Mouse (Mus musculus): ENCODE measurements around the gene Osbpl6. TPM values are rescaled to one million over a fixed set of nuclear protein-coding genes. Genes with fewer than 3 reads are reported as not detected.

Osbpl6 gene
- polyA plus RNA-seq, 1 experiment from 2014 or later = 5.9 TPM

DNA sequence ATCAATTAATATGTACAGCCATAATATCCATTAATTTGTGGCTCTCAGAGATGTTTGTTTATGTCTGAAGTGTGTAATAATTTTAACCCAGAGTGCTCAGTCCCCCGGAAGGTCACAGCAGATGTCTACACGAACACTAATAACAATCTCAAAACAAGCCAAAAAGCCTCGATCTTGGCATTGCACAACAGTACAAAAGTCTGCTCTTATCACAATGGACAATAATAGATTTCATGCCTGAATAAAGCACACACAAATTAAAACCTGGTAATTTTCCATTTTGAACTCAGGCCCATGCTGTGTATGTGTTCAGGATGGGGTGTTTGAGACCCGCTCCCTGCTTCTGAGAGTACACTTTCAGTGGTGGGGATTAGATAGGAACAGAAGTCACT is 90.4 kb downstream of the Osbpl6 start:
- Histone ChIP-seq H3K36me3 (ENCODE audit: control insufficient read depth, insufficient read depth, low read length) (no peaks in the 10 kb centered on the region), H3K9me3 (replicated peaks; ENCODE audit: control insufficient read depth, low read length) (no peaks in the 10 kb centered on the region), H3K27ac (ENCODE audit: low read depth, low read length) (no peak overlapping the region), H3K4me3 (ENCODE audit: low read depth, low read length) (no peak overlapping the region), H3K27me3 (ENCODE audit: control insufficient read depth, insufficient read depth, low read length) (no peaks in the 10 kb centered on the region), H3K9ac (ENCODE audit: low read depth, low read length) (no peak overlapping the region), H3K4me1 (ENCODE audit: control insufficient read depth, insufficient read depth, low read length) (no peaks in the 10 kb centered on the region), H3K4me2 (no peak overlapping the region)
- ATAC-seq (replicated peaks; ENCODE audit: insufficient number of reproducible peaks, low FRiP score, low TSS enrichment) = no peak
- WGBS (ENCODE audit: insufficient replicate concordance) = 87% methylated on average over 4 of the region's 4 CpGs

DNA sequence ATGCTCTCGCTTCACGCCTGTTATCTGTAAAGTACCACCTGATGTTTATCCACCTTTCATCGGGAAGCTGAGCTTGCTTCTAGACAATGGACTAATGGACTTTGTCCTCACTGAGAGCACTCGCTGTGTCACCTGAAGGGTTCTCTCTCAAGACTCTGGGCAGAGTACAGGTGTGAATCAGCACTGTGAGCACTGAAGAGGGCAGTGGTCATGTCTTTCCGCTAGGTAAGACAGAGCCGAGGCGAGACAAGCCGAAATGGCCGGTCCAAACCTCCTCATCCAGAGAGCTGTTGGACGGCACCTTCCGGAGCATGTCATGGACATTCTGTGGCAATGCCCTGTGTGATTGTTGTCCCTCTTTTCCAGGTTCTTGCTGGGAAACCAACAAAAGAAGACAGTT is 92.6 kb downstream of the Osbpl6 start:
- Histone ChIP-seq H3K36me3 (ENCODE audit: control insufficient read depth, insufficient read depth, low read length) (no peaks in the 10 kb centered on the region), H3K27ac (ENCODE audit: low read depth, low read length) (no peak overlapping the region), H3K4me2 (no peak overlapping the region), H3K9ac (ENCODE audit: low read depth, low read length) (no peak overlapping the region), H3K27me3 (ENCODE audit: control insufficient read depth, insufficient read depth, low read length) (no peaks in the 10 kb centered on the region), H3K4me1 (ENCODE audit: control insufficient read depth, insufficient read depth, low read length) (no peaks in the 10 kb centered on the region), H3K4me3 (ENCODE audit: low read depth, low read length) (no peak overlapping the region), H3K9me3 (replicated peaks; ENCODE audit: control insufficient read depth, low read length) (no peaks in the 10 kb centered on the region)
- WGBS (ENCODE audit: insufficient replicate concordance) = 86% methylated on average over 11 of the region's 11 CpGs
- no peak for ATAC-seq (replicated peaks; ENCODE audit: insufficient number of reproducible peaks, low FRiP score, low TSS enrichment)

DNA sequence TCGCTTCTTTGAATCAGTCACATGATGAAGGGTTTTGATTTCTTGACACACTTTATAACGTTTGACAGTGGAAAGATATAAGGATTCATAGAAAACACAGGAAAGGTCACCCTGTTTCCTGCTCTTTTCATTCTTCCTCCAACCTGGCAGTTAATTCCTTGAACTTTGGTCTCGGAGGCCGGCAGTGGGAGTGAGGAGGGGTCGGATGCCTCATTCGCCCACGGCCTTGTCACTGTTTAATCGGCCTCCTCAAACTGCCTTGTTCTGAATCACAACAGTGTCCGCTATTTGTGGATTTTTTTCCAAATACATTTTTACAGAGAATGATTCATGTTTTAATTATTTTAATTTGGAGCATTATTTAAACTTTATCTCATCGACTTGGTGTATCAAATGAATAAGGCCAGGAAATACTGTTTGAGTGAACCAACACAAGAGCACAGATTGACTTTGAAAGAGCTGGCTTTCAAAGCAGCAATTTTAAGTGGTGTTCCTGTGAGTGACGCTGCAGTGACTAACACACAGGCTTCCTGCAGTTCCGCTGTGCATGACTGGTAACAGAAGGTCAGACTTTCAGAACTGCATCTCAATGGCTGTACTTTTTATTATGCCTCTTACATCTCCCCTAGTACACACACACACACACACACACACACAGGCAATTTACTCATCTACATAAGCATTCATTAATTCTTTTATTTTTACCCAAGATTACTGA is 98.0 kb downstream of the Osbpl6 start:
- 67% methylated on average over 12 of the region's 12 CpGs for WGBS (ENCODE audit: insufficient replicate concordance)
- no peak overlapping the region for H3K4me2 ChIP-seq
- H3K4me3 ChIP-seq (ENCODE audit: low read depth, low read length) = no peak overlapping the region
- no peaks in the 10 kb centered on the region for H3K9me3 ChIP-seq (replicated peaks; ENCODE audit: control insufficient read depth, low read length)
- H3K4me1 ChIP-seq (ENCODE audit: control insufficient read depth, insufficient read depth, low read length) = no peaks in the 10 kb centered on the region
- no peaks in the 10 kb centered on the region for H3K27me3 ChIP-seq (ENCODE audit: control insufficient read depth, insufficient read depth, low read length)
- no peaks in the 10 kb centered on the region for H3K36me3 ChIP-seq (ENCODE audit: control insufficient read depth, insufficient read depth, low read length)
- no peak for ATAC-seq (replicated peaks; ENCODE audit: insufficient number of reproducible peaks, low FRiP score, low TSS enrichment)
- no peak overlapping the region for H3K27ac ChIP-seq (ENCODE audit: low read depth, low read length)
- H3K9ac ChIP-seq (ENCODE audit: low read depth, low read length) = no peak overlapping the region

DNA sequence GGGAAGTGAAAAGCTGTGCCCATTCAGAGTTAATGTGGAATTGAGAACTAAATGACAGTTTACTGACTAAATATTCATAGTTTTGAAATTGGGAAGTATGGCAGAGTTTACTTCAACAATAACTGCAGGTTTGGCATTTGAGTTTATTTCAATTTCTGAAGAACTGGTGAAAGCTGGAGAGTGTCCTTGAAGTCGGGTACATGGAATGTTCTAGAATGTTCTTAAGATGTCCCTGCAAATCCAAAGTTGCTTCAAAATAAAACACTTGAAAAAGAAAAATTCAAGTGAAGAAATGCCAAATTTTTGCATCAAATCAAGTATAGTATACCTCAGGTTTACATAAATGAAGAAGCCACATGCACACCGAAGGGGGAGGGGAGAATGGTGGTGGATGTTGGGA is 98.7 kb downstream of the Osbpl6 start:
- H3K4me2 ChIP-seq = no peak overlapping the region
- no peaks in the 10 kb centered on the region for H3K36me3 ChIP-seq (ENCODE audit: control insufficient read depth, insufficient read depth, low read length)
- no peak for ATAC-seq (replicated peaks; ENCODE audit: insufficient number of reproducible peaks, low FRiP score, low TSS enrichment)
- H3K27me3 ChIP-seq (ENCODE audit: control insufficient read depth, insufficient read depth, low read length) = no peaks in the 10 kb centered on the region
- H3K4me3 ChIP-seq (ENCODE audit: low read depth, low read length) = no peak overlapping the region
- H3K9me3 ChIP-seq (replicated peaks; ENCODE audit: control insufficient read depth, low read length) = no peaks in the 10 kb centered on the region
- no peak overlapping the region for H3K27ac ChIP-seq (ENCODE audit: low read depth, low read length)
- no peaks in the 10 kb centered on the region for H3K4me1 ChIP-seq (ENCODE audit: control insufficient read depth, insufficient read depth, low read length)
- H3K9ac ChIP-seq (ENCODE audit: low read depth, low read length) = no peak overlapping the region
- 74% methylated on average over 2 of the region's 2 CpGs for WGBS (ENCODE audit: insufficient replicate concordance)

DNA sequence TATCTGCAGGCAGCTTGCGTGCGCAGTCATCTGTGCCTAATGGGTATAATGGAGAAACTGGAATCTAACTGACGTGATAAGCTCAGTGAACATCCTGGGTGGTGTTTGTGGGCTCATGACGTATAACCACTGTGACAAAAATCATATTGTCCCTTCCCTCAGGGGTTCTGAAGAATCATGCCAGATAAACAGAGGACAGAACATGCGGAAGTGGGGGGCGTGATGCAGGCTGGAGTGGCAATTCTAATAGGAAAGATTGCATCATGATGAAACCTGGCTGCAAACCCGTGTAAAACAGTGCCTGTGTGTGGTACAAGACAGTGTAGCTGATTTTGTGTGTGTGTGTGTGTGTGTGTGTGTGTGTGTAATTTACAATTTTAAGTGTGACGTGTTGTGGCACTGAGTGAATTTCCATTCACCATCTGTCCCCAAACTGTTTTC is 105.0 kb downstream of the Osbpl6 start:
- Histone ChIP-seq H3K4me3 (ENCODE audit: low read depth, low read length) (no peak overlapping the region), H3K9me3 (replicated peaks; ENCODE audit: control insufficient read depth, low read length) (no peaks in the 10 kb centered on the region), H3K9ac (ENCODE audit: low read depth, low read length) (no peak overlapping the region), H3K36me3 (ENCODE audit: control insufficient read depth, insufficient read depth, low read length) (no peaks in the 10 kb centered on the region), H3K27me3 (ENCODE audit: control insufficient read depth, insufficient read depth, low read length) (no peaks in the 10 kb centered on the region), H3K4me1 (ENCODE audit: control insufficient read depth, insufficient read depth, low read length) (no peaks in the 10 kb centered on the region), H3K27ac (ENCODE audit: low read depth, low read length) (no peak overlapping the region), H3K4me2 (no peak overlapping the region)
- ATAC-seq (replicated peaks; ENCODE audit: insufficient number of reproducible peaks, low FRiP score, low TSS enrichment) = no peak
- WGBS (ENCODE audit: insufficient replicate concordance) = 73% methylated on average over 8 of the region's 8 CpGs

DNA sequence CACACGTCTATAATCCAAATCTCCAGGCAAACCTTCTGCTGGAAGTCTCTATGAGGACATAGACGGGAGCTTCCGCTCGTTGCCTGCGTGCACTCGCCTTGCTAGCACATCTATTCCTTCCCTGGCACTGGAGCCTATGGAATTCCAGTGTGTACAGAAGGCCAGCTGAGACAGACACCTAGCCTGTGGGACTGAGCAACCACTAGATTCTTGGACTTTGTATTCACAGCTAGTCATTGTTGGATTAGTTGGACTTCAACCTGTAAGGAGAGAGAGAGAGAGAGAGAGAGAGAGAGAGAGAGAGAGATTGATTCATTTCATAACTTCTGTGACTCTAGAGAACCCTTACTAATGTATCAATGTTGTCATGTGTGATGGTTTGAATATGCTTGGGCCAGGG is 105.8 kb downstream of the Osbpl6 start:
- Histone ChIP-seq H3K9me3 (replicated peaks; ENCODE audit: control insufficient read depth, low read length) (no peaks in the 10 kb centered on the region), H3K4me2 (no peak overlapping the region), H3K4me1 (ENCODE audit: control insufficient read depth, insufficient read depth, low read length) (no peaks in the 10 kb centered on the region), H3K4me3 (ENCODE audit: low read depth, low read length) (no peak overlapping the region), H3K36me3 (ENCODE audit: control insufficient read depth, insufficient read depth, low read length) (no peaks in the 10 kb centered on the region), H3K27ac (ENCODE audit: low read depth, low read length) (no peak overlapping the region), H3K9ac (ENCODE audit: low read depth, low read length) (no peak overlapping the region), H3K27me3 (ENCODE audit: control insufficient read depth, insufficient read depth, low read length) (no peaks in the 10 kb centered on the region)
- no peak for ATAC-seq (replicated peaks; ENCODE audit: insufficient number of reproducible peaks, low FRiP score, low TSS enrichment)
- WGBS (ENCODE audit: insufficient replicate concordance) = 86% methylated on average over 6 of the region's 6 CpGs

DNA sequence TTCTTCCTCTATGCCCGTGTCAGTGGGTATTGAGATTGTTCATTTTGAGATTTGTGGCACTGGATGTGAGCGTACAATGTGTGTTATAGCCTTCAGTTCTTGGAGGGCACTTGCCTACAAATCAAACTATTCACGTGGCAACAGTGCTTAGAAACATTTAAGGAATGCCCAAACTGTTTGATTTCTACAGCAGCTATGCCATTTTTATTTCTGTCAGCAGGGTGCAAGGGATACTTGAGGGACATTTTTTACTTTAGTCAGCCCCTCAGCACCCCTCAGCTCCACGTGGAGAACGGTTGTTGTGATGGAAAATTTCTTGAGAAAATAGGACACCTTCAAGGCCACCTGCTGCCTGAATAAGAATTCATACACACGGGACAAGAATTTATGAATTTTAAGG is 106.6 kb downstream of the Osbpl6 start:
- no peaks in the 10 kb centered on the region for H3K27me3 ChIP-seq (ENCODE audit: control insufficient read depth, insufficient read depth, low read length)
- H3K9ac ChIP-seq (ENCODE audit: low read depth, low read length) = no peak overlapping the region
- no peak overlapping the region for H3K4me3 ChIP-seq (ENCODE audit: low read depth, low read length)
- ATAC-seq (replicated peaks; ENCODE audit: insufficient number of reproducible peaks, low FRiP score, low TSS enrichment) = no peak
- no peak overlapping the region for H3K27ac ChIP-seq (ENCODE audit: low read depth, low read length)
- no peak overlapping the region for H3K4me2 ChIP-seq
- WGBS (ENCODE audit: insufficient replicate concordance) = 69% methylated on average over 6 of the region's 6 CpGs
- H3K36me3 ChIP-seq (ENCODE audit: control insufficient read depth, insufficient read depth, low read length) = no peaks in the 10 kb centered on the region
- H3K9me3 ChIP-seq (replicated peaks; ENCODE audit: control insufficient read depth, low read length) = no peaks in the 10 kb centered on the region
- H3K4me1 ChIP-seq (ENCODE audit: control insufficient read depth, insufficient read depth, low read length) = no peaks in the 10 kb centered on the region

DNA sequence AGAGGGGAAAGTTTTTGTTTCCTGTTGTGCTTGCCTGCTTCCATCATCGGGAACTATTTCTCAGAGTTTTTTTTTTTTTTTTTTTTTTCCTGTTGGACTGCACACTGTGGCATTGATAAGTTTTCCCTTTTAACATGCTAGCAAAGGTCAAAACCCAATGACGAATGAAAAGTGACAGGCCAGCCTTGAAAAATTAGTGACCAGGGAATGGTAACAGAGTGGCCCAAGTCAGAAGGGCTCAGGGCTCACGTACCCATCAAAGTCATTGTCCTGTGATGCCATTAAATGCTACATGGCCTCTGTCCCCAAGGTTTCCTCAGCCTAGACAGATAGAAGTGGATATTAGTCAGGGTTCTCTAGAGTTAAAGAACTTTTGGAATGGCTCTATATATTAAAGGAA is 107.0 kb downstream of the Osbpl6 start:
- ATAC-seq (replicated peaks; ENCODE audit: insufficient number of reproducible peaks, low FRiP score, low TSS enrichment) = no peak
- H3K27me3 ChIP-seq (ENCODE audit: control insufficient read depth, insufficient read depth, low read length) = no peaks in the 10 kb centered on the region
- no peaks in the 10 kb centered on the region for H3K9me3 ChIP-seq (replicated peaks; ENCODE audit: control insufficient read depth, low read length)
- H3K4me3 ChIP-seq (ENCODE audit: low read depth, low read length) = no peak overlapping the region
- WGBS (ENCODE audit: insufficient replicate concordance) = 65% methylated on average over 3 of the region's 3 CpGs
- no peak overlapping the region for H3K9ac ChIP-seq (ENCODE audit: low read depth, low read length)
- no peak overlapping the region for H3K27ac ChIP-seq (ENCODE audit: low read depth, low read length)
- no peaks in the 10 kb centered on the region for H3K36me3 ChIP-seq (ENCODE audit: control insufficient read depth, insufficient read depth, low read length)
- no peaks in the 10 kb centered on the region for H3K4me1 ChIP-seq (ENCODE audit: control insufficient read depth, insufficient read depth, low read length)
- H3K4me2 ChIP-seq = no peak overlapping the region

DNA sequence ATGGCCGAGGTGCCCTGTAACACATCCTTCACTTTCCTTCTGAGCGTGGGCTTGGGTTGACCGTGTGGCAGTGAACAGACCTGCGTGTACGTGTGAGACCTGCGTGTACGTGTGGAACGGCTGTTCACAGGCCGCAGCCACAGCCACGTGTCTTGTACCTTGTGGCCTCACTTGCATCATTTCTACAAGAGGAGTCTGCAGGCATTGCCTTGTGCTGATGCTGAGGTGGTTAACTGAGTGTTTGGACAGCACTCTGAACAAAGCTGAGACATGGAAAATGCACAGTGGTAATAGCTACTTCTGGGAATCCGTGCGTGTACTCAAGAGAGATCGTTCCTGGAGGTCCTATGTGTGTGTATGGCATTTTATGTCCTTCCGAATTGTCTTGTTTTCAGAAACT is 111.2 kb downstream of the Osbpl6 start:
- Histone ChIP-seq H3K27ac (ENCODE audit: low read depth, low read length) (no peak overlapping the region), H3K4me2 (no peak overlapping the region), H3K4me3 (ENCODE audit: low read depth, low read length) (no peak overlapping the region), H3K27me3 (ENCODE audit: control insufficient read depth, insufficient read depth, low read length) (no peaks in the 10 kb centered on the region), H3K36me3 (ENCODE audit: control insufficient read depth, insufficient read depth, low read length) (no peaks in the 10 kb centered on the region), H3K9me3 (replicated peaks; ENCODE audit: control insufficient read depth, low read length) (no peaks in the 10 kb centered on the region), H3K4me1 (ENCODE audit: control insufficient read depth, insufficient read depth, low read length) (no peaks in the 10 kb centered on the region), H3K9ac (ENCODE audit: low read depth, low read length) (no peak overlapping the region)
- ATAC-seq (replicated peaks; ENCODE audit: insufficient number of reproducible peaks, low FRiP score, low TSS enrichment) = no peak
- WGBS (ENCODE audit: insufficient replicate concordance) = 91% methylated on average over 14 of the region's 14 CpGs
